Mouse (Mus musculus): ENCODE results near the gene T2.

DNA sequence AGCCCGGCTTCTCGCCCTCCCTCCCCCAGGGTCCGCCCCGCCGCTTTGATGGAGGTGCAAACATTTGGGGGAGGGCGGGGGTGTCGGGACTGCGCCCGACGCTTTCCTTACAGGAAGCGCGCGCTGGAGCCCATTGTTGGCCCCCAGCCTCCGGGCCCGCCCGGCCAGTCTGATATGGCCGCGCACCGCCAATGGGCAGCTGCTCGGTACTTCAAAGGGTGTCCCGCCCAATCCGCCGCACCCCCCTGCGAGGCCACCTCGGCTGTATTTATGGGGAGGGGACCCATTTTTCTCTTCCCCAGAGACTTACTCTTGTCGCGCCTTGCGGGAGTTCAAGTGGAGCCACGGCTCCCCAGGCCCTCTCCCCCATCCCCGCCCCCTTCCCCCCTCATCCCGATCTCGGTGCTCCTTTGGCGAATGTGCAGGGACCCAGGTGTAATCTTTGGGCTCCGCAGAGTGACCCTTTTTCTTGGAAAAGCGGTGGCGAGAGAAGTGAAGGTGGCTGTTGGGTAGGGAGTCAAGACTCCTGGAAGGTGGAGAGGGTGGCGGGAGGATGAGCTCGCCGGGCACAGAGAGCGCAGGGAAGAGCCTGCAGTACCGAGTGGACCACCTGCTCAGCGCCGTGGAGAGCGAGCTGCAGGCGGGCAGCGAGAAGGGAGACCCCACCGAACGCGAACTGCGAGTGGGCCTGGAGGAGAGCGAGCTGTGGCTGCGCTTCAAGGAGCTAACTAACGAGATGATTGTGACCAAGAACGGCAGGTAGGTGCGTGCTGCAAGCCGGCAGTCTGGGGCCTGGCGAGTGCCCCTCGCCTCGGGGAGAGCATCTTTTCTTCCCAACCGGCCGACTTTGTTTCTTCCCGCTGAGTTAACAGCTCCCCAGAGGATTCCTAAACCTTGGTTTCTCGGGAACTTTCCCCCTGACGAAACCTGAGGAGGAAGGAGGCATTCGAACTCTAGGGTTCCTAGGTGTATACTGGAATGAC is 78.5 kb downstream of the T2 start, which contains the start of gene T:
- TF ChIP-seq GATA1 (IDR thresholded peaks at IDR 0.05; ENCODE audit: borderline replicate concordance, low read length) = no peak
- TF ChIP-seq FLI1 (IDR thresholded peaks at IDR 0.05; ENCODE audit: low read length) = no peak

Measured in megakaryocyte, embryonic 14.5 days (primary cell).